Mouse (Mus musculus): ENCODE results near the gene Zfp143.

DNA sequence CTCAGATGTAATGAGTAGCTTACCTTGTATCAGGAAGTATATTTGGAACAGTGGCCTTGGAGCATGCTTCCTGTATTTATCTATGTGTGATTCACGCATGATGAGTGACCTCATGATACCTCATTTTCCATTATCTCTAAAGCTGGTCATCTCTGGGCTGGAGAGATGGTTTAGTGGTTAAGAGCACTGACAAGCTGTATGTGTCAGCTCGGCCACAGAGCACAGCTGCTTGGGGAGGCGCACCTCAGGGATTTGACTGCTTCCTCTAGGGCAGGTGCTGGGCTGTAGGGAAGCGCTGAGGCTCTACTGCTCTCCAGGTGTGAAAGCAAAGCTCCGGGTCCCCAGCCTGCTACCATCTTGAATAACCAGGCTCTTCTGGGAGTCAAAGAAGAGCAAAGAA lies 17.2 kb downstream of the Zfp143 start:
- TF ChIP-seq CTCF (IDR thresholded peaks at IDR 0.05; ENCODE audit: extremely low read depth, insufficient read length, insufficient replicate concordance, low read depth, low read length) (no peak), POLR2A (IDR thresholded peaks at IDR 0.05; ENCODE audit: low read depth, low read length) (no peak; the same call in 1 of the 2 replicates)
